Mouse (Mus musculus): ENCODE measurements at regions not wholly inside any gene's neighbourhood (a gene's known extent, or its start where the extent isn't known, plus 50 kb on each side); places are given as distances from the start of the nearest gene placed in this dataset.
"Not testable (repeated sequence)": the region's sequence is repeated elsewhere in the genome, so short reads cannot be mapped to it uniquely, and the experiment has no call there.

- DNase-seq: no peak
Observed at GRCm38 (mm10) chr17:49278973-49279727, 149.0 kb upstream of the Mocs1 start.

- DNase-seq: no peak
Observed at GRCm38 (mm10) chr17:49281344-49281743, 146.8 kb upstream of the Mocs1 start.

- DNase-seq: no peak
Observed at GRCm38 (mm10) chr17:49282498-49282897, 145.7 kb upstream of the Mocs1 start.

GRCm38 (mm10) chr17:49283491-49283890, 144.7 kb upstream of the Mocs1 start:
- DNase-seq: no peak

- no peak for DNase-seq
Observed at GRCm38 (mm10) chr17:49291636-49292035, 136.5 kb upstream of the Mocs1 start.

GRCm38 (mm10) chr17:49304461-49304860, 123.7 kb upstream of the Mocs1 start:
- no peak for DNase-seq

GRCm38 (mm10) chr17:49305116-49305515, 123.0 kb upstream of the Mocs1 start:
- DNase-seq: no peak

GRCm38 (mm10) chr17:49309079-49309478, 119.1 kb upstream of the Mocs1 start:
- peak; percentile 43 for DNase-seq

GRCm38 (mm10) chr17:49314196-49314595, 114.0 kb upstream of the Mocs1 start:
- DNase-seq: no peak

GRCm38 (mm10) chr17:49327524-49327923, 100.6 kb upstream of the Mocs1 start:
- no peak for DNase-seq

GRCm38 (mm10) chr17:49335318-49335717, 92.8 kb upstream of the Mocs1 start:
- DNase-seq: peak; percentile 78

GRCm38 (mm10) chr17:49337881-49338280, 90.3 kb upstream of the Mocs1 start:
- DNase-seq: no peak

- DNase-seq: no peak
Observed at GRCm38 (mm10) chr17:49342636-49343035, 85.5 kb upstream of the Mocs1 start.

- DNase-seq: no peak
Observed at GRCm38 (mm10) chr17:49346701-49347100, 81.5 kb upstream of the Mocs1 start.

- no peak for DNase-seq
Observed at GRCm38 (mm10) chr17:49349328-49349727, 78.8 kb upstream of the Mocs1 start.

GRCm38 (mm10) chr17:49359212-49359611, 69.0 kb upstream of the Mocs1 start:
- DNase-seq: no peak

- not testable (repeated sequence) for DNase-seq
Observed at GRCm38 (mm10) chr17:49360251-49360650, 67.9 kb upstream of the Mocs1 start.

- no peak for DNase-seq
Observed at GRCm38 (mm10) chr17:49367791-49368190, 60.4 kb upstream of the Mocs1 start.

GRCm38 (mm10) chr17:49368476-49369269, 59.5 kb upstream of the Mocs1 start:
- no peak for DNase-seq

- DNase-seq: peak; percentile 44
Observed at GRCm38 (mm10) chr17:49377626-49378025, 50.5 kb upstream of the Mocs1 start.

Data from adrenal gland, postnatal 14 days (tissue).